Mouse (Mus musculus) cerebellum, adult 2 months (tissue): Measurements from ENCODE around the gene Taf1c. TPM values are rescaled to one million over a fixed set of nuclear protein-coding genes. Genes with fewer than 3 reads are reported as not detected.

Experiments
- DNase-seq, 2 experiments: peaks; one replicate each; pipeline ENCODE4 v3.0.0; 2021
- H3K27ac ChIP-seq: fragments of 200-500 bp; 2 replicates; pipeline ENCODE4 v1.5.1; 2012; ENCODE audit warnings: low read length, control low read depth, inconsistent platforms; ENCODE audit not compliant: insufficient read depth
- H3K27me3 ChIP-seq: fragments of 200-500 bp; 2 replicates; pipeline ENCODE4 v1.6.1; 2012; ENCODE audit warnings: inconsistent platforms, mild to moderate bottlenecking, low read length, moderate library complexity; ENCODE audit not compliant: control insufficient read depth, insufficient read depth
- H3K4me1 ChIP-seq: fragments of 200-500 bp; 2 replicates; pipeline ENCODE4 v1.6.1; 2011; ENCODE audit warnings: low read length; ENCODE audit not compliant: control insufficient read depth, insufficient read depth
- H3K4me3 ChIP-seq: fragments of 200-500 bp; replicated peaks from 2 replicates; pipeline ENCODE3; 2011; ENCODE audit warnings: mild to moderate bottlenecking, low read depth, low read length, control low read depth; ENCODE audit not compliant: insufficient read depth
- CTCF ChIP-seq: fragments of 200-500 bp; IDR thresholded peaks from 2 replicates; pipeline ENCODE4 v1.5.1; 2011; ENCODE audit warnings: low read depth, mild to moderate bottlenecking, control low read depth, low read length, moderate library complexity, borderline replicate concordance; ENCODE audit not compliant: insufficient read depth
- POLR2A ChIP-seq: fragments of 200-500 bp; IDR thresholded peaks from 2 replicates; pipeline ENCODE4 v1.6.1; 2011; ENCODE audit warnings: low read length, control low read depth, borderline replicate concordance; ENCODE audit not compliant: insufficient read depth
- WGBS: fragments of 180-500 bp; shearing (Covaris S2); methylation state at CpG from one replicate; pipeline ENCODE4 v1.1.7; 2018; 5-methylcytosine and 5-hydroxymethylcytosine counted together
- polyA plus RNA-seq: library from polyadenylated mRNA; depleted of rRNA; stranded (reverse); fragments of >200 nt; gene quantifications from 2 replicates; pipeline ENCODE4 v1.2.3, GENCODE M21; 2012

Taf1c gene
- polyA plus RNA-seq, 1 experiment = 14.2 TPM

GRCm38 (mm10) chr8:119630841-119631240, 25.8 kb upstream of the Taf1c start:
- Histone ChIP-seq H3K4me3 (no peak overlapping the region), H3K4me1 (no peaks in the 10 kb centered on the region), H3K27ac (no peak overlapping the region), H3K27me3 (no peaks in the 10 kb centered on the region; the same call in 1 of the 2 replicates)
- WGBS = 36% methylated on average over 3 of the region's 3 CpGs
- DNase-seq = no peak
- no peak for TF ChIP-seq CTCF
- TF ChIP-seq POLR2A = no peak

- no peak for DNase-seq
- Histone ChIP-seq H3K4me3 (no peak overlapping the region), H3K27ac (no peak overlapping the region), H3K4me1 (no peaks in the 10 kb centered on the region), H3K27me3 (no peaks in the 10 kb centered on the region; the same call in 1 of the 2 replicates)
- 60% methylated on average over 10 of the region's 10 CpGs for WGBS
- TF ChIP-seq POLR2A (no peak), CTCF (no peak)
These were observed 22.8 kb upstream of the Taf1c start for GRCm38 (mm10) chr8:119627613-119628359.

GRCm38 (mm10) chr8:119627199-119627598, 22.2 kb upstream of the Taf1c start:
- Histone ChIP-seq H3K4me1 (no peaks in the 10 kb centered on the region), H3K27ac (no peak overlapping the region), H3K4me3 (no peak overlapping the region), H3K27me3 (no peaks in the 10 kb centered on the region; the same call in 1 of the 2 replicates)
- DNase-seq = no peak
- TF ChIP-seq CTCF (no peak), POLR2A (no peak)
- WGBS = 90% methylated on average over 7 of the region's 7 CpGs

- WGBS = 72% methylated on average over 22 of the region's 22 CpGs
- H3K27me3 ChIP-seq = no peaks in the 10 kb centered on the region
- no peak overlapping the region for H3K27ac ChIP-seq
- no peak for DNase-seq
- no peak overlapping the region for H3K4me3 ChIP-seq
- no peaks in the 10 kb centered on the region for H3K4me1 ChIP-seq
- TF ChIP-seq CTCF (no peak), POLR2A (no peak)
These were observed 20.8 kb upstream of the Taf1c start for GRCm38 (mm10) chr8:119625788-119626187.

GRCm38 (mm10) chr8:119624916-119625315, 19.9 kb upstream of the Taf1c start:
- no peaks in the 10 kb centered on the region for H3K4me1 ChIP-seq
- no peak for DNase-seq
- H3K27me3 ChIP-seq = no peaks in the 10 kb centered on the region
- H3K4me3 ChIP-seq = no peak overlapping the region
- H3K27ac ChIP-seq = no peak overlapping the region
- TF ChIP-seq CTCF = no peak
- 85% methylated on average over 7 of the region's 7 CpGs for WGBS

GRCm38 (mm10) chr8:119623744-119624143, 18.7 kb upstream of the Taf1c start:
- Histone ChIP-seq H3K4me3 (no peak overlapping the region), H3K4me1 (no peaks in the 10 kb centered on the region), H3K27me3 (no peaks in the 10 kb centered on the region), H3K27ac (no peak overlapping the region)
- TF ChIP-seq POLR2A (no peak), CTCF (no peak)
- 83% methylated on average over 1 of the region's 1 CpGs for WGBS
- DNase-seq = no peak

GRCm38 (mm10) chr8:119623061-119623460, 18.0 kb upstream of the Taf1c start:
- TF ChIP-seq CTCF (no peak), POLR2A (no peak)
- WGBS = 79% methylated on average over 8 of the region's 8 CpGs
- DNase-seq = no peak
- no peaks in the 10 kb centered on the region for H3K27me3 ChIP-seq
- no peak overlapping the region for H3K4me3 ChIP-seq
- H3K4me1 ChIP-seq = no peaks in the 10 kb centered on the region
- H3K27ac ChIP-seq = no peak overlapping the region

GRCm38 (mm10) chr8:119622555-119622954, 17.5 kb upstream of the Taf1c start:
- no peak for DNase-seq
- Histone ChIP-seq H3K27me3 (no peaks in the 10 kb centered on the region), H3K4me3 (no peak overlapping the region), H3K4me1 (no peaks in the 10 kb centered on the region), H3K27ac (no peak overlapping the region)
- 71% methylated on average over 4 of the region's 4 CpGs for WGBS
- no peak for TF ChIP-seq POLR2A
